Mouse (Mus musculus): ENCODE measurements around the gene Mapk11.

Mapk11 gene

DNA sequence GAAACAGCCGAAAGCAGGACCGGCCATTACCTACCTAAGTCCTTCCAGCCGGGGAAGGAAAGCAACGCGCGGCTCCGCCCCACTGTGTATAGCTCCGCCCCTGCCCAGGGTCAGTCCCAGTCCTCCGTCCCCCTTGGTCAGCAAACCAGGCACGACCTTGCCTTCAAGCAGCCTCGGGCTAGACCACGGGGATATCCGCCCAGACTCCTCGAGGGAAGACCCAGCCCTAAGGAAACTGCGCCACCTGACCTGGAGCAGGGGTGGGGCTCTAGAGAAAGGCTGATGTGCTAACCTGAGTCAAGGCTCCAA is 24.4 kb upstream of the Mapk11 start:
- peak; percentile 67 for DNase-seq (ENCODE audit: low spot score)

DNA sequence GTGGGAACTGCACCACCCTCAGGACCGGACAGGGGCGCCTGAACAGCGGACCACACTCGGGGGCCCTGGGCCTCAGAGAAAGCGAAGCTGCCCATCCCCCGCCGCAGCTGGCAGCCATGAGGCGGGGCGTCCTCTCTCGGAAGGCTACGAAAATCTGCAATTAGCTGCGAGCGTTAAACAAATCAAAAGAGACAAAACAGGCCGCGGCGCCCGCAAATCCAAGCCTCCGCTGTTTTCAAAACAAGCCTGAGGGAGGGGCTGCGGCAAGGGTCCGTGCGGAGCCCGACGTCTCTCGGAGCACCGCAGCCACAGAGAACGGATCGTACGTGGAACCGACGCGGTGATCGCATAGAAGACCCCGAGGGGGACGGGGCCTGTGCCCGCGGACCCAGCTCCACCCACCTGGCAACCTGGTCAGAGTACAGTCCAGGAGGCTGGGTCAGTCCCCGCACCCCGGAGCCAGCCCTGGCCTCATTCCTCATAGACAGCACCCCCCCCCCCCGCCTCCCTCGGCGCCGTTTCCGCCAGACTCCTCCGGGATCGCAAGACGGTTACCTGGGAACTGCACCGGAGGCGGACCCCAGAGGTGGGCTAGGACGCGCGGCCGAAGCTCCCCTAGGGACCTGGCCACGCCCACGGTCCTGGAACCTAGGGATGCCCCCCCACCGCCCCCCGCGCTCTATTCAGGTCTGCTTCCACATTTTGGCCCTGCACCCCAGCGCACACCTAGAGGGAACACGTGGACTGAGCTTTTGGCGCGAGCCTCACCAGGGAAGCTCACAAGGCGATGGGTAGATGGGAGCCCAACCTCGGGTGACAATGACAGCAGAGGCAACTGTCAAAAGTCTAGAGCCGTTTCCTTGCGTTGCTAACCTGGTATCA is 23.8 kb upstream of the Mapk11 start:
- DNase-seq (ENCODE audit: low spot score): peak; percentile 53

DNA sequence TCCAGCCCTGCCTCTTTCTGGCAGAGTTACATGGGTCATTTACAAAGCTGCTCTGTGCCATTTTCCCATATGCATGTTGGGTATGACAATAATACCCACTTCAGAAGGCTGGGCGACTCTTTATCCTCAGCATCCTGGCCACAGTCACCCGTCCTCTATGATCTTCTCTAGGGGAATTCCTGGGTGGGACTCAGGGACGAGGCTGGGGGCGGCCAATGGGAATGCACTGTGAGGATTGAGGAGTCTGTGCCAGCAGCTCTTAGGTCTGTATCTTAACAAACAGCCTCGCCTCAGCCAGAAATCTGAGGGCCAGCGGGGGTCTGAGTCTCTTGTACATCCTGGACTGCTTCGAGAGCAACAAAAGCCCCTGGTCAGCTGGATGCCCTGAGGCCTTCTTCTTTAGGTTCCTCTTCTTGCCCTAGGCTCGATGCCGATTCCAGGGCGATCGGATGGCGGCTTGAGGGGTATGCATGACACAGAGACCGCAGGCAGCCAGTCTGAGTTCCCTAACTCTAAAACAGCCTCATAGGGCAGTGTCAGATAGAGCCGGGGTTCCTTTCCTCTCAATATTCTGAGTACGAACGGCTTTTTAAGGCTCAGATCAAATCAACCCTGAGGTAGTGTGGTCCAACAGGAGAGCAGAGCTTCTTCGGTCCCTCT is 23.0 kb upstream of the Mapk11 start:
- no peak for DNase-seq (ENCODE audit: low spot score)

DNA sequence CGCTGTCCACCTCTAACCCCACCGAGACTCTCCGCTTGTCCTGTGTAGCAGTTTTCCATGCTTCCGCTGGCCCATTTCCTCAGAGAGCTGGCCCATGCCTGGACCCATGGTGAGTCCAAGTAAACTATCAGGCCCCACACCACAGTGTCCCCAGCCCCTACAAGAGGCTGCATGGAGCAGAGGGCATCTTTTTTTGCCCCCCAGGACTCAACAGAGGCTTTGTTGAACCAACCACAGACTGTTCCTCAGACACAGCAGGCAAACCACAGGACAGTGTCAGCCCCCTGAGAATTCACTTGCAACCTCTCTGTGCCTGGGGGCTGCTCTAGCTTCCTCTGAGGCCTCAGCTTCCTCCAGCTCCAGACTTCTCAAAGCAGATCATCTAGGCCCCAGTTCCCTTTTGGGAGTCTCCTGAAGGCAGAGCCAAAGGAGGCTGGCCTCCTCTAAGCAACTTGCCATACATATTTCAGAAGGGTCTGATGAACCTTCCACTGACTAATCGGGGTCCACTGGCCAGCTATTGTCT is 22.2 kb upstream of the Mapk11 start:
- DNase-seq (ENCODE audit: low spot score): no peak

DNA sequence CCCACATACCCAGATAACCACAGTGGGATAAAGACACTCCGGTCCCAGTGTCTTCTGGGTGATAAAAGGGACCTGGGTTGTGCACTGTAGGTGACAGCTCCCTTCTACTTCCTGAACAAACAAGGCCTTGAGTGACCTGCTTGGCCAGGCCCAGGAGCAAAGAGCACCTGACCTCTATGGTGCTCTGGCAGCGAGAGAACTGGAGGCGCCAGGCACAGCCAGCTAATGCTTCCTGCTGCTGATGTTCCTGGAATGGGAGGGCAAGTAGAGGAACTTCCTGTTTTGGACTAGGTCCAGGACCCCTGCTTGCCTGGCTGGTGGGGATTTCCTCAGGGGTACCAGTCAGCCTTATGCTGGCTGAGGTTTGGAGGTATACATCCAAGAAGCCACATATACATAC is 20.7 kb upstream of the Mapk11 start:
- no peak for DNase-seq (ENCODE audit: low spot score)

DNA sequence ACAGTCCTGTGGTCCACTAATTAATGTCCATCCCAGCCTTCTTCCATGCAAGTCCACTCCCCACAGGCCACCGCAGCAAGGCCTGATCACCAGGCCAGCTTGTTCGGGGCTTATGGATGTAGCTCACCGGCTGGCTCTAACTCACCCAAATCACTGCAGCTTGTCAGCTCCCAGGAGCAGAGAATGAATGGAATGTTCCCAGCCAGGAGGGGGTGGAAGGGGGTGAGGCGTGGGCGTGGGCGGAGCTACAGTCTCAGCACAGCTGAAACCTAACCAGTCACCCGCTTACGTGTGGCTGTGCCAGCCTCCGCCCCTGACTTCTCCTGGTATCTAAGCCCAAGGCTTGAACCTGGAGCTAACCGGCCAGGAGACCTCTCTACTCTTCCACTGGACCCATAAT is 20.0 kb upstream of the Mapk11 start:
- peak; percentile 78 for DNase-seq (ENCODE audit: low spot score)

DNA sequence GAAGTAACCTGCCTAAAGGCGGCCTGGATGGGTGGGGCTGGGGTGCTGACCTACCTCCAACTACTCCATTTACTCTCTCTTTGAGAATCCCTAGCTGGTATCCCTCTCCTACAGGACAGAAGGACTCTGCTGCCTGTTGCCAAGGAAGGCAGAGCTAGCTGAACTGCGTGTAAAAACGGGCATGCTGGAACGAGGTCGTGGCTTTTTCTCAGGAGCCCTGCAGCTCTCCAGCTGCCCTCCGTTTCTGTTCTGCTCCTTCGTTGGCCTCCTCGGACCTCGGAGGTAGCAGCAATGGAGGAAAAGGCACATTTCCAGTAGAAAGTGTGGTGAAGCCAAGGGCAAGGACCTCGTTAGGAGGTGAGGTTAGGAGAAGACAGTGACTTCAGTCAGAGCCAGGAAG is 19.5 kb upstream of the Mapk11 start:
- no peak for DNase-seq (ENCODE audit: low spot score)

DNA sequence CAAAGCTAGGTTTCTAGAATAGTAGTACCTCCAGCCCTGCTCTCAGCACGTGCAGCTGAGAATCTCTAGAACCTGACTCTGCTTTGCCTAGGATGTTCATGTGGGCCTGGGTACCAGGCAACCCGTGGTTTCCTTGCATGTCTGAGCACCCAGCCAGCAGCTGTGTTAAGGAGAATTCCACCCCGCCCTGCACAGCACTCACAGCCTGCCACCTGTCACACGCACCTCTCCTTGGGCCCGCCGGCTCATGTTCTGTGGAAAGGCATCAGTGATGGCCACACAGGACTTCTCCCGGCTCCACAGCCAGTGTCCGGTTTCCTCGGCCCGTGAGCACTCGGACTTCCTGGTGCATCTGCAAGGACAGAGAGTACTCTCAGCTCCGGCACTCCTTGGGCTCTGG is 16.1 kb upstream of the Mapk11 start:
- DNase-seq (ENCODE audit: low spot score): no peak

DNA sequence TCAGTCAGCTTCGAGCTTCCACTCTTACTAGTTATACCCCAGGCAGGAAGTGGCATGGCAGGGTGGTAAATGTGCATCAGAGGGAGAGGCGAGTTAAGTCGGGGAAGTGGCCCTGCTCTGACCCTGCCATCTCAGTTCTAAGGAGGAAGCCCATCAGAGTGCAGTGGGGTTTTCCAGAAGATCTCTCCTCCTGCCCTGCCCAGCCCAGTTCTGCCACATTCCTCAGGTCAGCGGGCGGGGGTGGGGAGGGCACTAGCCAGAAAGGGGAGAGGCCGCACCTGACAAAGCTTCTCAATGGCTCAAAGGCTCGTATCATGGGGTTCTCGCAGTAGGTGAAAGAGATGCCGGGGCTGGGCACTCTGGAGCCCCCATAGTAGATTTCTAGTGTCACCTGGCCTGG is 12.0 kb upstream of the Mapk11 start:
- DNase-seq (ENCODE audit: low spot score): peak; percentile 10

DNA sequence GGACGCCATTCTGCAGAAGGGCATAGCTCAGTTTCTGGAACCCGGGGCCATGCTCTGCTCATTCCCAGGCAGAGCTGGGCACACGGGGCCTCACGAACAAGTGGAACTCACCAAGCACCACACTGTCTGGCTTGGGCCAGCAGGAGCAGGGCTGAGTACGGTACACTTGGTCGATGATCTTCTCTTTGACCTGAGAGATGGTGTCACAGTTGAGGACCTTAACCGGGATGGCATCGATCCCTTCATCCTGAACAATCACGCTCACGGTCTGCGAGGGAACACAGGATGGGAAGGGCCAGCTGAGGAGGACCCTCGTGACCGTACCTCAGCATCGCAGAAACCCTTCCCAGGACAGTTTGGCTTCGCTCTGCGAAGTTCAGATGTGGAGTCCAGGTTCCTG is 9.1 kb upstream of the Mapk11 start:
- DNase-seq (ENCODE audit: low spot score): no peak

DNA sequence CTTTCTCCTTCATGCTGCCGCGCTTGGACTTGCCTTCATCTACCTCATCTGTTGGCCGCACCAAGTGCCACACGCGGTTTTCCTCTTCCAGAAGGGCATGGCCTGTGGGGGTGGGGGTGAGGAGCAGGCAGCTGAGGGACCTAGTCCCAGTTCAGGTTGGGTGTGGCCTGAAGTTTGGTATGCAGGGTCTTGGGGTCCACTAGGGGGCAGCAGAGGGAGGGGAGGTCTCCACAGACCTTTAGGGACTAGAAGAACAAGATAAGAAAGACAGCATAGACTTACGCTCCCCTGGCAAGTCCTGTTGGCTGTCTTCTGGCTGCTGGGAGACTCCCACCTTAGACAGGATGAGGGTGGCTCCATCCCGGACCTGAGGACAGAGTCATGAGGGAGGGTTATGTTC is 8.5 kb upstream of the Mapk11 start:
- peak; percentile 60 for DNase-seq (ENCODE audit: low spot score)

DNA sequence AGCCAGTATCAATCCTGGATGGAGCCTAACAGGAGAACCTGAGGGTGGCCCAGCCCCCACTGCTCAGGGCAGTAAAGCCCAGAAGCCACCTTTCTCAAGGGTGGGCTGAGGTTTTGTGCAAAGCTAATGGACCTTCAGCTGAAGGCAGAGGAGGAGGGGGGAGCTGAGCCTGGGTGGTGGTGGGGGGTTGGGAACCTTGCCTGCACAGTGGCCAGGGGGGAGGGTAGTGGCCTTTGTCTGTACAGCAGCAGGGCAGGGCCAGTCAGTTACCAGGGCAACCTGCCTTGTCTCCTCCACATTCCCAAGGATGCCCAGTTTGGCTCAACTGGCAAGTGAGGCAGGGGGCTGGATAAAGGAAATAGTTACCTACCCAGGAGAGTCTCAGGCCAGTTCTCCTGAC is 2.9 kb upstream of the Mapk11 start:
- no peak for DNase-seq (ENCODE audit: low spot score)

DNA sequence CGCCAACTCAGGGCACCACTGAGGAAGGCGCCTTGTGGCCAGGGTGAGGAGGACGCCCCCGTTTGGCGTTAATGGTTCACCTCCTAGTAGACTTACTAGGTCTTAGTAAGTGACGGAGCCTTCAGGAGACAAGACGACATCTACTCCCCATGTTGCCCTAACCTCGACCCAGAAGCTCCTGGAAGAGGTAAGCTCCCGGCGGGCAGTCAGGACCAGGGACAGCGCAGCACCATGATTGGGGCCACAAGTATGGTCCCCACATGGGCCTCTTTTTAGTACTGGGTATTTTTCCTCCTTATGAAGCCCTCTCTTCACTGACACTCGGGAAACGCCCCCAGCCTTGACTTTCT is 588 bp upstream of the Mapk11 start:
- peak; percentile 54 for DNase-seq (ENCODE audit: low spot score)

DNA sequence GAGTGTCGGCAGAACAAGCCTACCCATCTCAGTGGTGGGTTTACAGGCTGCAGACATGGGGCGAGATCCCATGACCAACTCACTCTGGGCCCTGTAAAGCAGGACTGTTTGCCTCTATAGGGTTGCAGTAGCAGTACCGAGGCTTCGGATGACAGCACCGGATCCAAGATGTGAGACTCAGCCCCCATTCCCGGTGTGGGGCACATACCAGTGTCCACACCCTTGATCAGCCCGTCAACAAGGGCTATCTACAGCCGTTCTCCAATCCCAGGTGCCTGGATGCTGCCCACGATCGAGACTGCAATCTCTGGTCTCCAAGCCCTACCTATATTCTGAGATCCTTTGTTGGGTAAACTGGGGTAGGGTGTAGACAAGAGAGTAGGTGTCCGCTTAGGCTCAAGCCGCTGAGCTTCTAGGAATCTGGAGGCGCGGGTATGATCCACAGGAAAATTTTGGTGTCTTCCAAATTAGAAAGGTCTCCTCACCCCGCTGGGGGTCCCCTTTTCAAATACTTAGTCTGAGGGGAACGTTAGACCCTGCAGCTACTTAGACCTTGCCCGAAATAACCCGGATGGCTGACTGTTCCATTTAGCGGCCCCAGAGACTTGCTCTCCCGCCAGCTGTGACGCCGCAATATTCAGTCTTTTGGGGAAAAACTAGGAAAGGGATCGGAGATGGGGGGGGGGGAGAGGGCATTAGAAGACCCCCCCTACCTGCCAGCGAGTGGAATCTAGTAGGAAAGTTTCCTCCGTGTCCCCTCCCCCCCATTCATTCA is 745 bp downstream of the Mapk11 start:
- no peak for DNase-seq (ENCODE audit: low spot score)

DNA sequence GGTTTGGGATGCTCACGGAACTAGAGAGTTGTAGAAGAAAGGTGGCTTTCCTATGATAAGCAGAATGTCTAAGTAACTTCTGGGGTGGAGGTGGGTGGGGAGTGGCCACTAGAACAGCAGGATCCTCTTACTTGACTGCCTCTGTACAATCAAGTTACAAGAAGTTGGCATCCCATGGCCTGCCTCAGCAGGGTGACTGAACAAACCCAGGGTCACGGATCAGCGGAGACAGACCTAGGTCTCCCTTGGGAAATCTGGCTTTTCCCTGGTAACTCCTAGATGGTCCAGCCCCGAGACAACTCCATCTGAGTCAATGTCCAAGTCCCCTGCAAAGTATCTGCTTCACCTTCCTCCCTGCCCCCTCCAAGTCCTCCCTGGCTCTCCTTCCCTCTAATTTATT is 1.5 kb downstream of the Mapk11 start:
- no peak for DNase-seq (ENCODE audit: low spot score)

DNA sequence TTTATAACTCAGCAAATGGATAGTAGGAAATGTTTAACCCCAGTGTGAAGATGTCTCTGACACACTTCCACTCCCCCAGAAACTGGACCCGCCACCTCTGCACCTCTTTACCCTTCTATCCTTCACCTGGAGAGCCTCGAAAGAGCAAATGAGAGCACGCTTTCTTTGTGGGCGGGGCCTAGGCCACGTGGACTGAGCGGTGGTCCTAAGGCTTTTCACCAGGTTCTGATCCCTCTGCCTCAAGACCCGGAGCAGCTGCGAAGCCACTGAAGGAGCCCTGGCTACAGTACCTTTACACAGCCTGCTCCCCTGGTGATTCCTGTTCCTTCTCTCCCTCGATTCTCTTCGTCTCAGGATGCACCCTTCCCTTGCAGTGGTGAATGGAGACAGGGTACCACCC is 2.0 kb downstream of the Mapk11 start:
- no peak for DNase-seq (ENCODE audit: low spot score)

DNA sequence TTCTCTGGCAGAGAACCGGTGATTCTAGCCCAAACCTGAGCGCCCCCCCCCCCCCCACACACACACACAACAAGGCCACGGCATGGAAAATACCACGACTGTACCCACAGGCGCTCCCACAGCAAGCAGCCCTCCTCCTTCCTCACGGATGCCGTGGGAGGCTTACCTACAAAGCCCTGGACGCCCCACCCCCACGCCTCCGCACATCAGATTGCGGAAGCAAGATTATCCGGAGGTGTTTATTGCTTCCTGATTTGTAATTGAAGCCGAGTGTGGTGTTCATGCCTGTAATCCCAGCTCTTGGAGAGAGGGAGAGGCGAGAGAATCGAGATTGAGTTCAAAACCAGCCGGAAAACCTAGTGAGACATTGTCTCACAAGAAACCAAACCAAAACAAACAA is 2.4 kb downstream of the Mapk11 start:
- DNase-seq (ENCODE audit: low spot score): no peak

DNA sequence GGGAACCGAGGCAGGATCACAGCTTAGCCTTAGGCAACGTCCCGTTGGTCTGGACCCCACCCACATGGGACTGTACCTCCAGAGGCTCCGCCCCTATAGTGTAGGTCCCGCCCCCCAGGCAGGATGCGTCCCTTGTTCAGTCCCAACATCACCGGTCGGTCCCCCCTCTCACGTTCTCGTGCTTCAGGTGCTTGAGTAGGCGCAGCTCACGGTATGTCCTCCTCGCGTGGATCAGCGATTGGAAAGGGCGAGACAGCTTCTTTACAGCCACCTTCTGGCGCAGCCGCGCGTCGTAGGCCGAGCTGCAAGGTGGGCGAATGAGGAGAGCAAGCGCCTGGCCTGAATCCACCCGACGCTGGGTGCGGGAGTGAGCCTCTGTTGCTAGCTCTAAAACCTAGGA is 2.9 kb downstream of the Mapk11 start:
- DNase-seq (ENCODE audit: low spot score): no peak

DNA sequence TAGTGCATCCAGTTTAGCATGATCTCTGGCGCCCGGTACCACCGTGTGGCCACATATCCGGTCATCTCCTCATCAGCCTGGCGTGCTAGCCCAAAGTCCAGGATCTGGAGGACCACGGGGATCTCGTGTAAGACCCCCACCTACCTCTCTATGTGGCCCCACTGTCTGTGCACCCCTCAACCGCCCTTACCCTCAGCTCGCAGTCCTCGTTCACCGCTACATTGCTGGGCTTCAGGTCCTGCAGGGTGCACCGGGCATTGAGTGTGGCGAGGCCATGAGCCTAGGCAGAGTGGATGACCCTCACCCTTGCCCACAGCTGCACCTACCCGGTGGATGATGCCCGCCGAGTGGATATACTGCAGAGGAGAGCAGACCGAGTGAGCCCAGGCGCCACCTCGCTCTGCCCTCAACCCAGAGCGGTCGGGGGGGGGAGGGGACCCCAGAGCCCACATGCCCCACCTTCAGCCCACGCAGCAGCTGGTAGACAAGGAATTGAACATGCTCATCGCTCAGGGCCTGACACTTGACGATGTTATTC is 3.5 kb downstream of the Mapk11 start:
- DNase-seq (ENCODE audit: low spot score): no peak

DNA sequence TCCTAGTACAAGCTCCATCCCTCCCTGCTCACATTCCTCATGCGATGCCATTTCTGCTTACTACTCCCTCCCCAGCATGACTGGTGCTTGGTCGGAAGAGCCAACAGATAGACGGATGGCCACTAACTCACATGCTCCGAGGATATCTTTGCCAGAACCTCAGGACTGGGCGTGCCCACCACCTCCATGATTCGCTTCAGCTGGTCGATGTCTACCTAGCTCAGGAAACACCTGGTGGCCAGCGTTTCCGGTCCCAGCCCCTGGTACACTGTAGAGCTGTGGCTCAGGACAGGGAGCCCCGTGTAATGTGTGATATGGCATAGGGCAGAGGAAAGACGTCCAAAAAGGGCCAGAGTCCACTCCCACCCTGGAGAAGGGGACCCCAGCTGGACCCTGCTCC is 4.5 kb downstream of the Mapk11 start:
- DNase-seq (ENCODE audit: low spot score): no peak

DNA sequence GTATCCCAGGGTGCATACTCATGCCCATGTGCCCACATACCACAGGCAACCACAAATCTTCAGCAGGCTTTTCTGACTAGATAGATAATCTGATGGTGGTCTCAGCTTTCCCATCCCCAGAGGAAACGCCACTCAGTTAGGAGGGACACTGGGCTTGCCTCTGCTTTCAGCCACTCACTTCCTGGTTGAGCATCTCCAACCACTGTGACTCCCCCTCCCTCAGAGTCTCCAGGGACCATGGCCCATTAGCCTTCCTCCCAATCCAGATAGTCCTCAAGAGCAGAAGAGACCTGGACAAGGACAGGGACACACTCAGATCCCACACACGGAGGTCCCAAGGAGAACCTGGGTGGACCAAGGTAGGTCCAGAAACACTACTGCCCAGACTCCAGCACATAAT is 6.3 kb downstream of the Mapk11 start:
- no peak for DNase-seq (ENCODE audit: low spot score)

DNA sequence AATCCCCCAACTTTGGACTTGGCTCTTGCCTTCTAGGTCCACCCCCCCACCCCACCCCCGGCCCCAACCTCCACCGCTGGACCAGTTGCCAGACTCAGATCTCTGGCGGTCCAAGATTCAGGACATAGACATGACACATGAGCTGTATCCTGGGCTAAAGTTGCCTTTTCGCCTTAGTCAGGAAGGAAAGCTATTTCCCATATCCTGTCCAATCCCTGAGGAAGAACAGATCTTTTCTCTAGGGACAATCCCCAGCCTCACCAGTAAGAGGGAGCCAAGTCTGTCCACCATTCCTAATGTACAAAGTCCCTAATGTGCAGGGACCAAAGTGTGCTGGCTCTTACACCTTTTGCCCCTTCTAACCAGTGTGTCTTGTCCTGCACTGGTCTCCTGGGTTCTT is 7.5 kb downstream of the Mapk11 start:
- DNase-seq (ENCODE audit: low spot score): no peak

DNA sequence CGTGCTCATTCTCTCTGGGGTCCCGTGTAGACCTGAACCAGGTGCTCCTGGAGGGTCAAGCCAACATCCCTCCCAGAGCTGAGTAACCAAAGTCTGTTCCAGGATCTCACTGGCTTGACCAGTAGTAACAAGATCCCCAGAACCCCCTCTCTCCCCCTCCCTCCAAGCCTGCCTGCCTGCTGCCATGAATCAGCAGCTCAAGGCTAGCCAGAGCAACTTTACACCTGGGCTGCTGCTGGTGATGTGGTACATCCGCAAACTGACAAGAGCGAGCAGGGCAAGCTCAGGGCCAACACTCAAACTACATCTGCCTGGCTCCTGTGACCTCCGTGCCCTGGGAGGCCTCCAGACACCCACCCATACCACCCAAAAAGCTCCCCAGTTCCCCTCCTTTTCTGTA is 8.0 kb downstream of the Mapk11 start:
- no peak for DNase-seq (ENCODE audit: low spot score)

Data from ovary, postnatal 36 days (tissue).